Comparison of ENCODE assay signal across 8 mouse cellular contexts in the genomic region with DNA sequence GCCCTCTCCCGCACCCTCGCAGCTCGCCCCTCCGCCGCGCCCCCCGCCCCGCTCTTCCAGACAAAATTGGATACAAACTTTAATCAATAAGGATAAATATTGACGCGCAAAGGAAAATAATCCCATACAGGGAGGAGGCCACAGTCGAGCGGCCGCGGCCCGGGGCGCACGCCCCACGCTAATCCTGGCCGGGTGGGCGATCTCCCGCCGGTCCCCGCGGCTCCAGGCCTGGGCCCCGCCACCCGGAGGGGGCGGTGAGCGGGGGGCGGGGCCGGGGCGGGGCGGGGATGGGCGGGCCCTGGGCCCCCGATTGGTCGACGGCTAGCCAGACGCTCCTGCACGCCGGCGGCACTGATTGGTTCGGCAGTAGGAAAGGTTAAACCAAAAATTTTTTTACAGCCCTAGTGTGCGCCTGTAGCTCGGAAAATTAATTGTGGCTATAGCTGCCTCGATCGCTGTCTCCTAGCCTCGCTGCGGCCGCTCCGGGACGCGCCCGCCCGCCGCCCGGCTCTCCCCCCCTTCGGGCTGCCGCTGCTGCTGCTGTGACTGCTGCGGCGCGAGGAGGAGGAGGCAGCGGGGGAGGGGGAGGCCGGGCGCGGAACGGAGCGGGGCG. TPM values are rescaled to one million over a fixed set of nuclear protein-coding genes. Genes with fewer than 3 reads are reported as not detected.
DNase-seq lines count a peak whose midpoint lies in the region; ATAC-seq and TF ChIP-seq lines count a peak whose summit lies in the region.

No protein-coding gene starts in this region.

- no peak overlapping the region for H3K27ac ChIP-seq in testis, adult 2 months (ENCODE audit: control insufficient read depth, insufficient read depth, low read depth, low read length)
- peak overlapping the region; percentile 100 for H3K27ac ChIP-seq in forebrain, embryonic 14.5 days (ENCODE audit: low read depth, low read length)
- H3K27ac ChIP-seq in midbrain, embryonic 14.5 days (replicated peaks; ENCODE audit: low read depth, low read length): no peak overlapping the region

- H3K9ac ChIP-seq in forebrain, embryonic 14.5 days (ENCODE audit: low read length): peak overlapping the region; percentile 100
- H3K9ac ChIP-seq in midbrain, embryonic 14.5 days (replicated peaks; ENCODE audit: low read length): no peak overlapping the region

- H3K4me3 ChIP-seq in testis, adult 2 months (ENCODE audit: control insufficient read depth, low read depth, low read length): peak overlapping the region; percentile 60
- peak overlapping the region; percentile 95 for H3K4me3 ChIP-seq in forebrain, embryonic 14.5 days (ENCODE audit: low read depth, low read length)
- H3K4me3 ChIP-seq in midbrain, embryonic 14.5 days (replicated peaks; ENCODE audit: low read depth, low read length): peak overlapping the region; percentile 25

- peaks cover 11% of the 10 kb centered on the region for H3K27me3 ChIP-seq in testis, adult 2 months (ENCODE audit: control insufficient read depth, insufficient read depth, low read length)
- H3K27me3 ChIP-seq in forebrain, embryonic 14.5 days (replicated peaks; ENCODE audit: control insufficient read depth, insufficient read depth, low read length): 0 out of 2 replicates have a peak, but pooled peaks cover 6% of the 10 kb centered on the region
- H3K27me3 ChIP-seq in midbrain, embryonic 14.5 days (ENCODE audit: control insufficient read depth, insufficient read depth, low read length): peaks cover 73% of the 10 kb centered on the region

- peak; percentile 90 for ATAC-seq in forebrain, embryonic 14.5 days
- ATAC-seq in midbrain, embryonic 14.5 days (ENCODE audit: low FRiP score, low TSS enrichment): peak; percentile 68

- H3K4me1 ChIP-seq in testis, adult 2 months (ENCODE audit: control insufficient read depth, insufficient read depth, low read length): peaks cover 14% of the 10 kb centered on the region
- no peaks in the 10 kb centered on the region for H3K4me1 ChIP-seq in forebrain, embryonic 14.5 days (ENCODE audit: control insufficient read depth, insufficient read depth, low read length)
- no peaks in the 10 kb centered on the region for H3K4me1 ChIP-seq in midbrain, embryonic 14.5 days (ENCODE audit: control insufficient read depth, insufficient read depth, low read length)

- WGBS in forebrain, embryonic 14.5 days: under 1% methylated on average over 58 of the region's 67 CpGs
- WGBS in midbrain, embryonic 14.5 days: under 1% methylated on average over 61 of the region's 67 CpGs

- no peak for TF ChIP-seq CTCF in testis, adult 2 months (IDR thresholded peaks at IDR 0.05; ENCODE audit: control insufficient read depth, insufficient read depth, insufficient replicate concordance, low read depth, low read length)

- H3K4me2 ChIP-seq in forebrain, embryonic 14.5 days (ENCODE audit: low read length): peak overlapping the region; percentile 64
- H3K4me2 ChIP-seq in midbrain, embryonic 14.5 days (ENCODE audit: low read length): peak overlapping the region; percentile 44

- H3K36me3 ChIP-seq in testis, adult 2 months (ENCODE audit: control insufficient read depth, insufficient read depth, low read length): no peaks in the 10 kb centered on the region
- H3K36me3 ChIP-seq in forebrain, embryonic 14.5 days (ENCODE audit: control insufficient read depth, insufficient read depth, low read length): peaks cover 16% of the 10 kb centered on the region
- H3K36me3 ChIP-seq in midbrain, embryonic 14.5 days (ENCODE audit: control insufficient read depth, insufficient read depth, low read length): no peaks in the 10 kb centered on the region

- H3K9me3 ChIP-seq in forebrain, embryonic 14.5 days (replicated peaks; ENCODE audit: control insufficient read depth, low read length): no peaks in the 10 kb centered on the region
- H3K9me3 ChIP-seq in midbrain, embryonic 14.5 days (ENCODE audit: control insufficient read depth, low read length): no peaks in the 10 kb centered on the region

- DNase-seq in testis, postnatal 10 days (ENCODE audit: low spot score): no peak
- DNase-seq in forebrain, embryonic 14.5 days (ENCODE audit: low spot score): peak; percentile 98
- DNase-seq in layer of hippocampus, postnatal 25 days (ENCODE audit: extremely low spot score in 1 of 2, low spot score in 1 of 2): peak; percentile 77 to 81
- peak; percentile 47 for DNase-seq in midbrain, embryonic 14.5 days
- DNase-seq in spleen, postnatal 10 days (ENCODE audit: low spot score in 2 of 2): no peak
- DNase-seq in urinary bladder, adult 18-20 months (ENCODE audit: low spot score in 2 of 2): no peak
- DNase-seq in gastrocnemius, postnatal 4 days (ENCODE audit: low spot score in 2 of 2): no peak

- TF ChIP-seq POLR2A in testis, adult 2 months (IDR thresholded peaks at IDR 0.05; ENCODE audit: control insufficient read depth, low read depth, low read length): no peak

RNA-seq across cellular contexts. Expression of a gene that starts 1.2 kb away (rescaled TPM):
- polyA plus RNA-seq in testis, adult 2 months (2012; rRNA removed): 0.67 and 0.91 TPM in 2 replicates
- polyA plus RNA-seq in forebrain, embryonic 14.5 days (2014; fragmentation: Nextera tagmentation; extraction: Ambion mirVana): 72.6 and 77.7 TPM in 2 replicates
- 100 to 1,000 TPM; 148 to 181 TPM for total RNA-seq in layer of hippocampus, postnatal 25 days (2021)
- 0.16 and 0.28 TPM in 2 replicates for polyA plus RNA-seq in midbrain, embryonic 14.5 days (2014; fragmentation: Nextera tagmentation; extraction: Ambion mirVana)
- total RNA-seq in gastrocnemius, postnatal 4 days (2021): not detected

RNA-seq across cellular contexts. Expression of a gene that starts 1.3 kb away (rescaled TPM):
- polyA plus RNA-seq in testis, adult 2 months (2012; rRNA removed): 0.02 TPM in 1 of 2 replicates, not detected in the other
- polyA plus RNA-seq in forebrain, embryonic 14.5 days (2014; fragmentation: Nextera tagmentation; extraction: Ambion mirVana): 2.2 and 3.6 TPM in 2 replicates
- 10 to 100 TPM in 1 of 2 experiments, 1 to 10 TPM in 1; 7.1 to 13.1 TPM for total RNA-seq in layer of hippocampus, postnatal 25 days (2021)
- not detected in 2 replicates for polyA plus RNA-seq in midbrain, embryonic 14.5 days (2014; fragmentation: Nextera tagmentation; extraction: Ambion mirVana)
- not detected for total RNA-seq in gastrocnemius, postnatal 4 days (2021)

Comparison
In these comparisons a context has a peak if more than half of its experiments do, and no peak if none do; other contexts are left out.
1. H3K4me3 ChIP-seq: peak in every context shown above with its lines; median percentile 95 in forebrain, embryonic 14.5 days; 60 in testis, adult 2 months; 25 in midbrain, embryonic 14.5 days.
2. DNase-seq: peak in forebrain, embryonic 14.5 days (single experiment), layer of hippocampus, postnatal 25 days (2 of 2) and midbrain, embryonic 14.5 days (single experiment); none in testis, postnatal 10 days (single experiment), spleen, postnatal 10 days (0 of 2), urinary bladder, adult 18-20 months (0 of 2) and gastrocnemius, postnatal 4 days (0 of 2).
3. RNA of a gene that starts 1.2 kb away (polyA plus RNA-seq): 72.6 to 77.7 TPM in forebrain, embryonic 14.5 days; 0.67 to 0.91 TPM in testis, adult 2 months and 0.16 to 0.28 TPM in midbrain, embryonic 14.5 days; every median in the first group is over 10 times any median in the second.